Mouse (Mus musculus) G1E-ER4 (cell line): Measurements from ENCODE around the gene Prss56. TPM values are rescaled to one million over a fixed set of nuclear protein-coding genes. Genes with fewer than 3 reads are reported as not detected.

Source experiments
- GATA1 ChIP-seq: IDR thresholded peaks from one replicate; pipeline ENCODE4 v1.8.0; 2012; ENCODE audit warnings: low read length, inconsistent platforms
- polyA plus RNA-seq: library from polyadenylated mRNA; stranded (reverse); fragments of >175 nt; gene quantifications from 2 replicates; pipeline ENCODE4 v1.2.3, GENCODE M21; 2012

Gene Prss56
- polyA plus RNA-seq = not detected in 2 replicates

DNA sequence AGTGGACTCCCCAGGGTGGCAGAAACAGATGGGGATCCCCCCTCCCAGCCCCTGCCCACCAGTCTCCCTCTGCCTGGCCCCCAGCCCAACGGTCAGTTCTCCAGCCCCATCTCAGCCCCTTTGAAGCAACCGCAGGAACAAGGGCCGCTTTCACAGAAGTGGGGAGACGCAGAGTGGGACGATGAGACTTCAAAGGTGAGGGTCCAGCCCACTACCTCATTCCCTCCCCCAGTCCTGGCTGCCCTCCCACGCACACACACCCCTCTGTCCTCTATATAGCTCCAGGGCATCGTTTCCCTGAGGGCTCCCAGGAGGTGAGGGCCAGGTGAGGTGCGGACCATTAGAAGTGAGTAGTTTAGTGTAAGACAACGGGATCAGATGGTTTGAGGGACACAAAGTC lies at the start of gene Prss56:
Gene Prss56 (plus strand): TSS at position 301 of the 400 bp plus-strand sequence.
- TF ChIP-seq GATA1 = no peak

DNA sequence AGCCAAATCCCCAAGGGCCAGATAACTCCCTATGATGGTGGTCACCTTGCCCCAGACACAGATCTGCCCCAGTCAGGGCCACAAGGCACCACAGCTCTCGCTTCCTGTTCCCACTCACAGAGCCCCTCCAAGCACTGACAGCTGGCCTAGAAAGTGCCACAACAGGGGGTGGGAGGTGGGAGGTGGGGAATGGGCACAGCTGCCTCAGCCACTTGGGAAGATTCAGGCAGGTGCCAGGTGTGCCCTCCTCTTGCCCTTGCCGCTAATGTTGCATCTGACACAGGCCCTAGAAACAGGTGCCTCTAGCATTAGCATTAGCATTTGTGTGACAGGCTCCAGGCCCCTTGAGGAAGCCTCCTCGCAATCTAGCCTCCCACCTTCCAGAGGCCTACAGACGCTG lies 41.6 kb upstream of the Prss56 start:
- TF ChIP-seq GATA1 = no peak

DNA sequence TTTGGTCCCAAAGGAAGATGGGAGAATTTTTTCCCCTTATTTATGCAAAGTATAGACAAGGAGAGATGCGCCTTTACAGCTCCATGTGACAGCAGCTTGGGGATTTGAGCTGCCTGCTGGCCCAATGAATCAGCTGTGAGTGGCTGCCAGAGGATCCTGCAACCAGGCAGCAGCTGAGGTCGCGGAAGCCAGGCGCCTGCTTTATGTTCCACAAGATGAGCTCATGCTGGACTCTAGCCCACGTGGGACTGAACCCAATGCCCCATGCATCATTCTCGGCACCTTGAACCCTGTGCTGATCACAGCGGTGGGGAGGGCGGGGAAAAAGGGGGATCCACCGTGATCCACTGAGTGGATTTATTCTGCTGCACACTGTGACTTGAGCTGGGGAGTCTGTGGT lies 40.7 kb upstream of the Prss56 start:
- no peak for TF ChIP-seq GATA1

DNA sequence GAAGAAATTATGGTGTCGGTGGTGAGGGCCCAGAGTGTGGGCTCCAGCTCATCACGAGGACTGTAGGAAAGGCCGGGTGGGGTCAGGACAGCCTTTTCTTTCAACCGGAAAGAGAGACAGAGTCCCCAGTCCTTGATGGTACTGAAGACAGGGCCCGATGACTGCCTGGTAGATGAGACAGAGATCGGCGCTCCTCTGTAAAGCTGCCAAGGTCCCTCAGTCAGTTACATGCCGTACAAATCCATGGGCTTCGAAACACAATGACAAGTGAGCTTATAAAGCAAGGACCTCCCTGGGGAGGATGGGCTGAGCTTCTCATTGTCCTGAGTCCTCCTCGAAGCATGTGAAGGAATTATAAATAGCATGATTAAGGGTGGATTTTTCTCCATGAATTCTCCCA lies 40.0 kb upstream of the Prss56 start:
- TF ChIP-seq GATA1 = no peak

DNA sequence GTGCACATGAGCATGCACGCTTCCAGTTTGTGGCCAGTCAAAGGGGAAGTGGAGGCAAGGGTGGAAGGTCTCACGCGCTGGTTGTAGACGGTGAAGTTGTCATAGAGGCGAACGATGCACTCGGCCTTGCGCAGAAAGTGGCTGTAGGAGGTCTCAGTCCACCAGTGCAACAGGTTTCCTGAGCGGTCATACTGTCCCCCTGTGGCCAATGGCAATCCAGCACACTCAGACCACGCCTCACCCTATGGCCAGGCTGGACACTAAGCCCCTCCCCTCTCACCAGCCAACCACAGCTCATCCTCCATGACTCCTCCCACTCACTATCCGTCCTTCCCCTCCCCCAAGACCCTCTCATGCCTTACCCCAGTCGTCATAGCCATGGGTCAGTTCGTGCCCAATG lies 33.7 kb upstream of the Prss56 start:
- TF ChIP-seq GATA1 = no peak

- TF ChIP-seq GATA1 = no peak
Measured at GRCm38 (mm10) chr1:87151286-87151685, 31.8 kb upstream of the Prss56 start.

DNA sequence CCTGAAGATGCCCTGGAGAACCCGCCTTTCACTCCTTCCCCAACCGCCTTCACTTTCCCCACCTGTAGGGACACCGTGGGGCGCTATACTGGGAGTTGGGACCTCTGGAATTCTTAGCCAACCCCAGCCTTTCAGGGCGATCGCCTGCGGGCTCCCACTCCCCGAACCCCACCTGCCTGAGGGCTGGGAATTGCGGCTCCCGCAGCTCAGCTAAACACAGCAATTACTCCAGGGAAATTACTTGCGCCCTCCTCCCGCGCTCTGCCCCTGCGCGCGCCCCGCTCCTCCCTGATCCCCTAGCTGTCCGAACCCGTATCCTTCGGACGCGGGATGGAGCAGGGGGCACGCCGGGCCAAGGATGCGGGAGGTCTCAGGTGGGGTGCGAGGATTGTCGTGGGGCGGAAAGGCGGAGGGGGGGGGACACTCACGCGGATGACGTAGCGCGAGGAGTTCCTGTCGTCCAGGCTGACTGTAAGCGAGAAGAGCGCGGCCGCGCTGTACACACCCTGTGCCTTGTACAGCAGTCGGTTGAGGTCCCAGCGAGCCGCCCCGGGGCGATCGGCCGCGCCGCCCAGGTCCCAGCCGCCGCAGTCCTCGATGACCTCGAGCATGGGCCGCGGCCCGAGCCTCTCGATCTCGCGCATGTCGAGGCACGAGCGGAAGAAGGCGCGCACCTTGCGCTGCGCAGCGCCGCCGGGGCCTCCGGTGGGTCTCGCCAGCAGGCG lies 29.2 kb upstream of the Prss56 start:
- TF ChIP-seq GATA1 = no peak

DNA sequence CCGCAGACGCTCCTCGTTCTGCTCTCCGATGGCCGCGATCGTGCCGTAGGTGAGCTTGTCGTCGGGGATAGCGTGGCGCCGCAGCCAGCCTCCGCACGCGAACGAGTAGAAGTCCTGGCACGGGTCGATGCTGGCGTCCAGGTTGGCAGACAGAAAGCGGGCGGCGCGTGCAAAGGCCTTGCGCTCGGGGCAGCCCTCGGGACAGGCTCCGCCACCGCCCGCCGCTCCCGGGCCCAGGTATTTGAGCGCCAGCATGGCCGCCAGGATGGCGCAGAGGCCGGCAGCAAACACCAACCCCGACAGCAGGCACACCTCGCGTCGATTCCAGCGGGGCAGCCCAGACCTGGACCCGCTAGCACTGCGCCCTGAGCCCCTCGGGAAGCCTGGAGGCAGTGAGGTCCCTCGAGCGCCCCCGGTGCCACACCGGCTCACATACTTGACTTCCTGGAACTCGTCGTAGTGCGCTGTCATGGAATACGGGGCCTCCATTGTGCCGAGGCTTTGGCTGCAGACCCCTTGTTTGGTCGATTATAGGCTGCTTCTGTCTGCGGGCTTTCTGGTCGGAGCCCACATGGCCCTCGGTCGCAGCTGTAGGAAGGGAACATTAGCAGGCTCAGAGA lies 28.5 kb upstream of the Prss56 start:
- TF ChIP-seq GATA1 = no peak

DNA sequence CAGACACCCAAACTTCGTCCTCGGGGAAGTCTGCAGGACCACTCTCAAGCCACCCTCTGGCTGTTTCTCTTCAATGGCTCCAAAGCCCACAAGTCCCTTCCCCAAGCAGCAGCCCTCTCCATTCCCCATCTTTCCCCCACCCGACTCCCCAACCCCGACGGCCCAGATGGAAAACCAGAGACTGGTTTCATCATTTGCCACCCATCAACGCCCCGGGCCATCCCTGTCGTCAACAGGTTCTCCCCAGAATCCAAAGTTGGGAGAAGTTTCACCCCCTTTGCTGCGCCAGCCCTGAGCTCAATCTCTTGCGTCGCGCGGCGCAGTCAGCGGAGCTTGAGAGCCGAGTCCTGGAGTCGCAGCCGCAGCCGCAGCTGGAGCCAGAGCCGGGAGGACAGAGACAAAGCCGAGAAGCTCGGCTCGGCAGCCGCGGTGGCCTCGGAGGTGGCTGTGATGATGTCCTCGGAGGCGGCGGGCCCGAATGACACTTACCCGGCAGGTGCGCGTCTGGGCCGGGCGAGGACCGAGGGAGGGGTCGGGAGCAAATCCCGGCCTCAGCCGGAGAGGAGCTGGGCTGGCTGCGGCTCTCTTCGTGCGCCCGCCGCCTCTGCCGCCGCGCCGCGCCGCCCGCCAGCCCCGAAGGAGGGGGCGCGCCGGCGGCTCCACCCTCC lies 27.4 kb upstream of the Prss56 start:
- TF ChIP-seq GATA1 = no peak

DNA sequence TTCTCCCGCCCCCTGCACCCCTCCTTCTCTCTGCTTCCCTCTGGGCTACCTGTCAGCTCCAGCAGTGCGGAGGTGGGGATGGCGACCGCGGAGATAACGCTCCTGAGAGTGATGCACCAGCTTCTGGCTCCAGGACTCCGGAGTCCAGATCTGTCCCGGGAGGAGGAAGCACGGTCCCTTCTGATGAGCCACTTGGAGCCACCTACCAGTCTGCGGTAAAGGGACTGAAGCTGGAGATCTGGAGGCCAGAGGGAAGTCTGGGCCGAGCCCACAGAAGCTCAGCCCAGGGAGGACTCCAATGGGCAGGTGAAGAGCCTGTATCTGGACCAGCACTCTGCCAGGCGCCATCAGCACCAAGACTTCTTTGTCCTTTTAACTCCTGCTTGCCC lies 26.9 kb upstream of the Prss56 start, which contains the start of gene Ecel1:
Gene Ecel1 (minus strand): TSS at position 323 of the 389 bp plus-strand sequence.
- TF ChIP-seq GATA1 = no peak

GRCm38 (mm10) chr1:87159396-87159795 lies 23.7 kb upstream of the Prss56 start:
- TF ChIP-seq GATA1 = no peak

DNA sequence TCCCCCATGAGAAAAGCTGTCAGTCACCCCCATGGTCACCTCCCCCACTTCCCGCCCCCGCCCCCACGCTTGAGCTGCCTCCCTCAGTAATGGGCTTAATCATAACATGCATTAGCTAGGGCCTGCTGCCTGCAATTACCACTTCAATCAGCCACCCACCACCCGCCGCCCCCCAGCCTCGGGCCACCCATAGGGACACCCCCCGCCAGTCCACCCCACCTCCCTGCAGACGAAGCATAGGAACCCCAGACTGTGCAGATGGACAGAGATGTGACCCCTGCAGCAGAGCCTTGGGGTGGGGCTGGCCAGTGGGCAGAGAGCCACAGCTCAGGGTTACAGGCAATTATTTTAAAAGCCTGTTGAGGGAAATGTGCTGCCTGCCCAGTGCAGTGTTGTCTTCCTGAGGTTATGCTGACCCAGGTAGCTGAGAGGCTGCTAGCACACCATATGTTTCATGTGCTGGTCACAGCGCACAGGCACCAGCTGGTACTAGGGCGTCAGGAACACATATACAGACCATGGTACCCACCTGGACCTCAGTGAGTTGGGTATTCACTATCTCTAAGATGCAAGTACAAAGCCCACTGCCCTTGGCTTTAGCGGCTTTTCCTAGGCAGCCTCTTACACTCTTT lies 18.8 kb upstream of the Prss56 start:
- TF ChIP-seq GATA1 = no peak

- no peak for TF ChIP-seq GATA1
Measured at GRCm38 (mm10) chr1:87164796-87165184, 18.3 kb upstream of the Prss56 start.

GRCm38 (mm10) chr1:87170458-87170857 lies 12.7 kb upstream of the Prss56 start:
- TF ChIP-seq GATA1 = no peak

GRCm38 (mm10) chr1:87171312-87171711 lies 11.8 kb upstream of the Prss56 start:
- TF ChIP-seq GATA1 = no peak

DNA sequence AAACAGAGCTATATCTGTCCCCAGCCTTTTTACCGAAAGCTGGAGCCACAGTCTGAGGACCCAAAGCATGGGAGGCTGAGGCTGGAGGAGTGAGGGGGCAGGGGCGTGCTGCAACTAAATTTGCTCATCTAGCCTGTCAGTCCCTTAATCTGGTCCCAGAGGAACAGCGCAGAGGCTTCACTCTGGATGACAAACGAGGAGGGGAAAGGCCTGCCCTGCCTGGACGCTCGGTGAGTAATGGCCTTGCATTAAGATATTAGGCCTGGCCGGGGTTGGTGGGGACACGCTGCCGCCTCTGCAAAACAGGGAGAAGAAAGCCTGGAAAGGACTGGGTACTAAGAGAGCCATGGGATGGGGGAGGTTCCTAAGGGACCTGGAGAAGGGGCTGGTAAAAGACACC lies 10.8 kb upstream of the Prss56 start:
- no peak for TF ChIP-seq GATA1
